Mouse (Mus musculus) forelimb bud, embryonic 11.5 days (tissue): ENCODE measurements around the gene 1700030J22Rik.

Source experiments
- DNase-seq: peaks from one replicate; pipeline ENCODE4 v3.0.0-alpha.2; 2012; ENCODE audit warnings: low read depth, low spot score

Gene 1700030J22Rik

DNA sequence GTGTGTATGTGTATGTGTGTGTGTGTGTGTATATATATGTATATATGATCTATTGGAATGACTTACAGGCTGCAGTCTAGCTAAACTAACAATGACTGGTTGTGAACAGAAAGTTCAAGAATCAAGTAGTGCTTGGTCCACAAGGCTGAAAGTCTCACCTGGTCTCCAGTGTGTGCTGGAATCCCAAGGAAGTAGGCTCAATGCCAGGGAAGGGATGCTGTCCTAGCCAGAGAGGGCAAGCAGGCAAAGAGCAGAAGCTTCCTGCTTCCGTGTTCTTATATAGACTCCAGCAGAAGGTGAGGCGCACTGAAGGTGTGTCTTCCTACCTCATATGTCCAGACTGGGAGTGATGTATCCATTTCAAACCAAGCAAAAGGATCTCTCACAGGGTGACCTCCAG, 27.0 kb downstream of the 1700030J22Rik start:
- DNase-seq = no peak

DNA sequence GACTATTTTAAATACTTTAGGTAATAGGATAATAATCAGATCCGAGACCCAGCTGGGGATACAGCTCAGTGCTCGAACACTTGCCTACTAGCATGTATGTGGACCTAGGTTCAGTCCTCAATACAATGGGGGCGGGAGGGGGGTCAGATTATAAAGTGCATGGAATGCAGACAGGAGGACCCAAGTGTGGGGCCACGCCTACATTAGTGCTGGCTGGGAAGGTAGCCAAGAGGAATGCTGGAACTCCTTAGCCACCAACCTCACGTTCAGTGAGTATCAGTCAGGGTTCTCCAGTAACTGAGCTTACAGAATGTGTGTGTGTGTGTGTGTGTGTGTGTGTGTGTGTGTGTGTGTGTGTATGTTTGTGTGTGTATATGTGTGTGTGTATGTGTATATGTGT, 27.4 kb downstream of the 1700030J22Rik start:
- DNase-seq = no peak

DNA sequence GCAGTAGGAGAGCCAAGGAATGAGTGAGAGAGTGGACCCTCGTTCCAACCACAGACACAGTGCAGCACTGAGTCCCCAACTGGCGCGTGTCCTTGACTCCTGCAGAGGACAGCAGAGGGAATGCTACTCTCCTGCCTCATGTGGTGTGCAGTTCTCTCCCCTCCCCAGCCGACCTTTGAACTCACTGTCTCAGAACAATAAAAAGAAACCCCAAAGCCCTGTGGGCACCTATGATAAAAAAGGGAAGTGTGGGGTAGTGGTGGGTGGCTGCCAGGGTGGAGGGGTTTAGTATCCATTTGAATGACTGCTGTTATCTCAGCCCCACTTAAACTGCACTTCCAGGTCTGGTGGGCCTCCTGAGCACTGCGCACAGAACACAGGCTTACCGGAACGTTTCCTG, 31.2 kb downstream of the 1700030J22Rik start:
- no peak for DNase-seq

DNA sequence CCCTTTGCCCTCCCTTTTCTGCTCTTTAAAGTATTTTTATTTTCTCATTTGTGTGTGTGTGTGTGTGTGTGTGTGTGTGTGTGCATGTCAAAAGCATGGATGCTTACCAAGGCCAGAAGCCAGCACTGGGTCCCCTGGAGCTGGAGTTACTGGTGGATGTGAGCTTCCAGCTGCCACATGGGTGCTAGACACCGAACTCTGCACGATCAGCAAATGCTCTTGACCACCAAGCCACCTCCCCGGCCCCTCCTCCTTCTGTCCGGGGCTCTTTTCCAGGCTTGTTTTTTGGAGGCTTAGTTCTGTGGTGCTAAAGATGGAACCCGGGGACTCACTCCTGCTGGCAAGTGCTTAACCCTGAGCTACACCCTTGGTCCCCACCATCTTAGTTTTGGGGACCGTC, 31.9 kb downstream of the 1700030J22Rik start:
- DNase-seq = no peak

DNA sequence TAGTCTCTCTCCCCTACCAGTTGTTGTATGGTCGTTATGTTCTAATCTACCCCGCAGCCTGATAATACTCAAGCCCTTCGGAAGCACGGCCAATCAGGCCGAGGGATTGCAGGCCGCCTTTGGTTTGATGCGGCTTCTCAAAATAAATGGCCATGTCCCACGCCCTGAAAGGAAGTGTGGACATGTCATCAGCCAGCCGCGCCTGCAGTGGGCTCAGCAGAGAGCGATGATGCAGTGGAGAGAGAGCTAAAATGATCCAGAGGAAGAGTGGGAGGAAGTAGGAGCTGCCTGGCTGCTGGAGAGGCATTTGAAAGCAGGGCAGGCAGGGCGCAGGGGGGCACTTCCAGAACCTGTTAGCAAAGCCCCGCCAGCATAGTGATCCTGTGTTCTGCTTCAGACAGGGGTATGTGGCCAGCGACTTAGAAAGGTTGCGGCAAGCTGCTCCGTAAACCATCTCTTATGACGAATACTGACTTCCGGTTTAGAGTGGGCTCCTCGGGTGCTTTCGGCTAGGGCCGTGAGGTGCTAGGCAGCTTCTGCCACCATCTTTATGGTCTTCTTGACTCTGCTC, 32.4 kb downstream of the 1700030J22Rik start:
- no peak for DNase-seq

DNA sequence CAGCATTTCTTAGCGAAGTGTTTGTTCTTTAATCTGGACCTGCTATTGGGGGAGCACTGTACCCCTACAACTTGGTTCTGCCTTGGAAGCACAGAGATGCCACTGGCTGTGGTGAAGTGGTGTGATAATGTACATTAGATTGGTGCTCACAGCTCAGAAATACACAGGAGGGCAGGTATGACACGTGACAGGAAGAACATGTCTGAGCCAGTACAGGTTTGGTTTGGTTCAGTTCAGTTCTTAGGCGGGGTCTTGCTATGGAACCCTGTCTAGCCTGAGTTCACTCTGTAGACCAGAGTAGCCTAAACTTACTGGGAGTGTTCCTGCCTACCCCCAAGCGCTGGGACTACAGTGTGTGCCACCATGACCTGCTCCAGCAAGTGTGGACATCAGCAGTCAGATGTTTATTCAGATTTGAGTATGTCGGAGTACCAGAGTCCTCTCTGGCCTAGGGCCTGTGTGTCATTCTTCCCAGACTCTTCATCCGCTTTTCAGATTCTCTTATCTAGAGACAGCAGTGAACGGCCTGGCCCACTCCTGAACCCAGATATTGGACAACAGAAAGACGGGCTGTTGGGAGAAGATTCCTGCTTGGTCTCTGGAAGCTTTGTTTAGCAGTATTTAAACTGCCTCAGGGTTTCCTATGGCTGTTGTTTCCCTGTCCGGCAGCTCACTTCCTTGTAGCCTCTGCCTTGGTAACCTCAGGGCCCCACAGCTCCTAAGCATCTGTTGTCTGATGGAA, 33.4 kb downstream of the 1700030J22Rik start:
- no peak for DNase-seq

DNA sequence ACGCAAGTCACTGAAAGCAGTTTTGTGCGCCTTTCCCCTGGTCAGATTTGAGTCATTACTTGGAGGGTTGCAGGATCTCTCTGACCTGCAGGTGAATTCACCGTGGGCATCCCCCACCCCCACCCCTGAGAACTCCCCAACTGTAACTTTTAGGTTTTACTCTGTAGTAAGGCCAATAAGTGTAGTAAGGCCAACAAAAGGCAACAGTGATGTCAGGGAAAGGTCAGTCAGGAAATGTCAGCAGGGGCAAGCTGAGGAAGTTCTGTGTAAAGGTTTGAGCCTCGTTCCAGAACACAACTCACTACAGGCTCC, 34.4 kb downstream of the 1700030J22Rik start:
- DNase-seq = no peak

DNA sequence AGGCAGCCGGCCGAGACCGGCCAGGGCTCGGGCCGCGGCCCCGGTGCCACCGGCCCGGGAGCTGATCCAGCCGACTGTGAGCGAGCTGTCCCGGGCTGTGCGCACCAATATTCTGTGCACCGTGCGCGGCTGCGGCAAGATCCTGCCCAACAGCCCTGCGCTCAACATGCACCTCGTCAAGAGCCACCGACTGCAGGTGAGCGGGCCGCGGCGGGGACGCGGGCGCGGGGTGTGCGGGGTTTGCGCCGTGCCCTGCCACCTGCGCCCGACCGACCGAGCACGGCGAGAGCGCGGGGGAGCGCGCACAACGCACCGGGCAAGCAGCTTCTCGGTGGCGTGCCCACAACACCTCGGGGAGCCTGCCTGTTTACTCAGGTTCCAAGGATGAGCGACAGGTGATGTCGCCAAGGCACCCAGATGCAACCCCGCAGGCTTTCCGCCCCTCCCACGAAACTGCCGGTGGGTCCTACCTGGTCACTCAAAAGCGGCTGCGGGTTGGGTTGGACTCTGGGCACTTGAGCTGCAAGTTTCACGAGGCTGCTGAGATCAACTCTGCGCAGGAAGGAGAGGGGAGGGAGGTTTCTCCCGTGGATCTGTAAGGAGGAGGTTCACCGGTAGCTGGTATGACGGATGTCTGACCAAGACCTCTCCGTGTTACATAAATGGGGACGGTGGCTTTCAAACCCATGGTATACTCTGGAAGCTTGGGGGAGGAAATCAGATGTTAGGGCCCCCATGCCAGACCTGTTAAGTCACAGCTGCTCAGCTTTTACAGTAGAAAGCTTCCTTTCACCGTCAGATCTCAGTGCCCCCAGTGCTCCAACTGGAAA, 35.0 kb downstream of the 1700030J22Rik start:
- peak; percentile 9 for DNase-seq

DNA sequence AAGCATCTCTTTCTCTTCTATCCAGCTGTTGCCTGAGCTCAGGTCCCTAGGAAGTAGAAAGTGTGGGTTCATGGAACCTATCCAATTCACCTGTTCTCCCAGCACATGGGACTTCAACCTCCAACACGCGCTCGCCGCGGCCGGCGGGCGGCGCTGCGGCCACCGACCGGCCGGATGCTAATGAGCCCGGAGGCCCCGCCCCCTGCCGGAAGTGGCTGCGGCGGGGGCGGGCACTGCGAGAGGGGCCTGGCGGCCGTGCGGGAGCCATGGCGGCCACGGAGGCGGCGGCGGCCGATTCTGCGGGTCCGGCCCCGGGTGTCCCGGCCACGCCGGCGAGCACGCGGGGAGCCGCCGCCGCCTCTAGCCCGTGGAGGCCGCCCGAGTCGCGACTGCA, 35.6 kb downstream of the 1700030J22Rik start, which contains the start of gene Atmin:
TSS of gene Atmin (plus strand) at position 233 of the 394 bp plus-strand sequence.
- peak; percentile 87 for DNase-seq

DNA sequence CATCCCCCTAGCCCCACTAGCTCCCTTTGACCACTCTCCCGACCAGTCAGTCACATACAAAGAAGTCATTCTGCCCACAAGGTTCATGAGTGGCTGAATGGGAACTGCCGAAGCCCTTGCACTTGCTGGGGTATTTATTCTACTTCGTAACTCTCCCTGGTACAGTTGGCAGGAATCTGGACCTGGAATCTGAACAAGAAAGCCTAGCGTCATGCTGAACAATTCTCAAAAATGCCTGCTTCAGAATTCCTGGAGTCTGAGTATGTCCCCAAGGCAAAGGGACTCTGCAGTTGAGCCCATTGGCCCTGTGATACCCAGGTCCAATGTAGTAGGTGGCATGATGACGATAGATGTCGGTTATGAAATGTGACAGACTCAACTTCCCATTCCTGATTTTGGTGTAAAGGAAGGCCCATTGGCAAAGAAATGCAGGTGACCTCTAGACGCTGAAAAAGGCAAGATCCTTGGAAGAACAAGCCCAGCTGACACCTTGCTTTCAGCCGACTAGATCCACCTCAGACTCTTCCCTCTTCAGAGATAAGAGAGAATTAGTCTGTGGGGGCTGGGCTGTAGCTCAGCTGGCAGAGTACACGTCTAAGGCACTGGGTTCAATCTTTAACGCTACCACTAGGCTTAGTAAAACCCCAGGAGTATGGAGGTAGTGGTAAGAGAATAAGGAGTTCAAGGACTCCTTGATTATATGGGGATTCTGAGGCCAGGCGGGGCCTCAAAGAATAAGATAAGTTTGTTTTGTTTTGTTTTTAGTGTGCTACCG, 36.3 kb downstream of the 1700030J22Rik start:
- no peak for DNase-seq

DNA sequence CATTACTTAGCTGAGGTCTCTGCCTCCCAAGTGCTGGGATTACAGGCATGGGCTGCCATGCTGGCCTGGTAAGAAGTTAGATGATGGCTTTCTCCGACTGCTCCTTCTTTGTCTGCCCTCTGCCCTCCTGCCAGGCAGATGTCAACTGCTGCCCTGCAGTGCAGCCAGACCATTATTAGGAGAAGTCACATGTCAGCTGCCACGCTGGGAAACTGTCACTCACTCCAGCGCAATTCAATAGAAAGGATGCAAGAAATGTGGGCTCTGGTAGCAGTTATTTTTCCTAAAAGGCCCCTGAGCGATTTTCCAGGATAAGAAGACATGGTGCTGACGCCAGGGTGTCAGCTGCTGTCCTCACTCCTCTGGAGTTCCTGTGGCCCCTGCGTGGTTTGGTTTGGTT, 43.3 kb downstream of the 1700030J22Rik start:
- no peak for DNase-seq

DNA sequence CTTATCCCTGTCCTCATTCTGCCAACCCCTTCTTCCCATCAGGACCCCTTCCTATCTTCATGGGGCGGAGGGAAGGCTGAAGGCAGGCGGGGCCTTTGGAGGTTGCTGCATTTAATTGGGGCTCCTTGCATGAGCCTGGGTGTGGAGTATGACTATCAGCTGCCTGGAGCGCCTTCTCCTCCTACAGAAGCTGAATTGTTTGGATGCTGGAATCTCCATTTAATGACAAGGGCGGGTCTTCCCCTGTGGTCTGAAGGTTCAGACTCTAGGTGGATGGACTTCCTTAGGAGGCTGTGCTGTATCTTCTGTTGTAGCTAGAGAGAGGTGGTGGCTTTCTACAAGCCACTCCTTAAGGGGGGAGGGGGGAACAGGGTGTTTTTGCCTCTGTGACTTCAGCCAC, 43.8 kb downstream of the 1700030J22Rik start:
- no peak for DNase-seq

DNA sequence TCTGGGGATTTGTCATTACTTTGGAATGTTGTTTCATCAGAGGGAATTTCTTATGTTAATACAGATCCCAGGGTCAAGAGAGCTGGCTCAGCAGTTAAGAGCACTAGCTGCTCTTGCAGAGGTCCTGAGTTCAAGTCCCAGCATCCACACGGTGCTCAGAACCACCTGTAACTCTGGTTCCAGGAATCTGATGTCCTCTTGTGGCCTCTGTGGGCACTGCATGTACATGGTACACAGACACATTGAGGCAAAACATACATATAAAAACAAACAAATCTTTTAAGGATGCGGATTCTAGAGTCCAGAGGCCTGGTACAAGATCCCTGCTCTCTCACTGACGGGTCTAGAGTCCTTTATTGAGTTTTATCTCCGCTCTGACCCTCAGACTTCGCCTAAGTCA, 50.2 kb downstream of the 1700030J22Rik start:
- DNase-seq = no peak

DNA sequence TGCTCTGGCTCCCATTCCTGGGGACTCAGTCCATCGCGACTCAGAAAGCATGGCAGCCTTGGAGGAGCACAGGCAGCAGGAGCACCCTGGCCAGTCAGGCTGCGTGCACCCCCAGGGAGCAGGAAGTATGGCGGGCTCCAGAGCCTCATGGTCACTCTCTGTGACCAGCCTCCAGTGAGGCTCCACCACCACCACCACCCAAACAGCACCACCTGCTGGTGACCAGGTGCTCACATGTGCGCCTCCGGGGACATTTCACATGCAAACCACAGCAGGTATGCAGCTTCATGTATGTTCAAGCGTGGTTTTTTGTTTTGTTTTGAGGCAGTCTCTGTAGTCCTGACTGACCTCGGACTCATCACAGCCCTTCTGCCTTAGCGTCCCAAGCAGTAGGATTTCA, 50.9 kb downstream of the 1700030J22Rik start:
- DNase-seq = peak; percentile 27

DNA sequence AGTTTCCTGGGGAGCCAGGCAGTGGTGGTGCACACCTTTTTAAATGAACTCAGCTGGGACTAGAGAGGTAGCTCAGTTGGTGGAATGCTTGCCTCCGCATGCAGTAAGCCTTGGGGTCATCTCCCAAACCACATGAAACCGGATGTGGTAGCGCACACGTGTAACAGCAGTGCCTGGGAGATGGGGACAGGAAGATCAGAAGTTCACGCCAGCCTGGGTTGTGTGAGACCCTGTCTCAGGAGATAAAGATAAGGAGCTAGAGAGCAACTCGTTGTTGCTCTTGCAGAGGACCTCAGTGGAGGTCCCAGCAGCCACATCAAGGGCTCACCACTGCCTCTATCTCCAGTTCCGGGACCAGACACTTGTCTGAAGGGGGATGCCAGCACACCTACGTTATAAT, 55.2 kb downstream of the 1700030J22Rik start:
- DNase-seq = no peak

DNA sequence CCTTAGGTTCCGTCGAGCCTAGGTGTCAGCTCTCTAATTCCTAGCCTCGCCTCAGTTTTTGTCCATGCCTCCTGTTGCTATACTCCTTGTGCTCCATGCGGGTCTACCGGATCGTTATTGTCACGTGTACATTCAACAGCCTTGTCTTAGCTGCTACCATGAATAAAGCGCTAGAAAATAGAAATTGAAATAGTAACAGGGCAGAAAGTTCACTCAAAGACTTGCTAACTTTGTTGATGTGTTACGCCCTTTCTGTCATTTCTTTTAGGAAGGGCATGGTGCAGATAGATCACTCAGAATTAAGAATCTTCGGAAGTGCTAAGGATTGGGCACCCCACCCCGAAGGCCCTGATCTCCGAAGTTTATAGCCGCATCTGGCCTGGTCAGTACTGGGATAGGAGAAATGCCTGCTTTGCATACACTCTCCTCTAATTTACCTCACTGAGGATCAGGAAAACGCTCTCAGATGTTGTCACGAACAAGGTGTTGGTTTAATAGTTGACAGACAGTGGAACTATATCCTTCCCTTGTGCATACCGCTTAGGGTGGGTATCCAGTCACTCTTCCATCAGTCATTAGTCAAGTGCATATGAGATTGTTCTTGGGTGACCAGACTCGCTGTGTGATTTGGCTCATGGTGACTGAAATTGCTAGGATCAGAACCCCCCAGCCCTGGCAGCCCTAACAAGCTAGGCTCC, 56.5 kb downstream of the 1700030J22Rik start:
- no peak for DNase-seq

DNA sequence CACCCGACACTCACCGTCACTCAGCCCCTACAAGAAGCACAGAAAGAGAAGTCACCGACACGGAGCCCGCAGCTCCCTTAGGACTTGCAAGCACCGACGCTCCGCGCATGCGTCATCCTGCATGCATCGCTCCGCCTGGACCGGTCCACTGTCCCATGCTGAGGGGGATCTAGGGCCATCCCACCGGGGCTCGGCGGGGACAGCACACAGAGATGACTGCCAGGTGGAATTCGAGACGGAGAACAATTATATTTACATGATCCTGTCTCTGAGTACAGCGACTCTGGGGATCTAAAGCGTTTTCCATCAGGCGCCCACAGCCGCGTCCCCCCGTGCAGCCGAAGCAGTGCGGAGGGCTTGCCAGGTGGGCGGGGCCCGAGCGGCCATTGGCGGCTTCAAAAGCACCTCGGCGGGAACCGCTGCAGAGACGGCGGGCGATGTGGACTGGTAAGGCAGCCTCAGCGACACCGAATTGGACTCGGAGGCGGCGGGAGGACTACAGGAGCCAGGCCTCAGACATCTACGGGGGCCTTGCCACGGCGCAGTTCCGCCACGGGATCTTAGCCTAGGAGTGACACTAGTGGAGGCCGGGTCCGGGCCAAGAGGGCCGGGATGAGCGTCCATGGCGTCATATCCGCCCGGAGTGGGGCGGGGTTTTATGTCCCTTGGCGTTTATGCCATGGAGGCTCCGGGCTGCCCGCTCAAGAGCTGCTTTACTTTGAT, 57.3 kb downstream of the 1700030J22Rik start, which contains the start of the genes Cmc2 and Cenpn:
TSS of gene Cmc2 (minus strand) at position 119 of the 723 bp plus-strand sequence.
TSS of gene Cenpn (plus strand) at position 394 of the 723 bp plus-strand sequence.
- DNase-seq = peak; percentile 97

DNA sequence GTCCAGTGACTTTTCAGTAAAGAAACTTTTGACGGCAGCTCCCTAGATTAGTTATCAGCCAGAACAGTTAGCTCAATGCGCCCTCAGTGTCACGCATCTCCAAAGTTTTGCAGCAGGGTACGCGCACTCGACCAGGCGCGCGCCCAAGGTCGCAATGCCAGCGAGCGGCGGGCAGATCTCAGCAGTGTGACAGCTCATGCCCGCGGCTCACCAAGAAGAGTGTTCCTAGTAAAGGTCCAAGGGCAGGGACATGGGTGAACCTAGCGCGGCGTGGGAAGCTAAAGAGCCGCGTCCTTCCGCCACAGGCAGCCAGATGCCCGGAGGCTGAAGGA, 57.8 kb downstream of the 1700030J22Rik start:
- no peak for DNase-seq
